Mouse (Mus musculus): ENCODE data around the gene Epha7.

DNA sequence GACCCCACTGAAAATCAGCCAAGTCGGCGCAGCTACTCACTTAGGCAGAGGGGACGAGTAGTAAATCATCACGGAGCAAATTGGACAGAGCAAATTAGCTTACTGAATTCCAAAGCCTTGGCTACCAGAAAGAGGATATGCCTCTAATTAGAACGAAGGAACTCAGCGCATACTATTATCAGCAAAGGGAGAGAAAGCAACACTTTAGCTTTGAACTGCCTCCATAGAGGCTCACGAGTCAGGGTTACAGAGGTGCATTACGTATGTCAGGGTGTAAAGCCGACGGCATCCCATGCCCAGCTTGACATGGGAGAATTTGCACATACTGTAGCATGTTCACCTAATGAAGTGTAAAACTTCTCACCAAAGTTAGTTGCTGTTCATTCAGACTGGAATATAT, 121.9 kb downstream of the Epha7 start:
- TF ChIP-seq CTCF (IDR thresholded peaks at IDR 0.05; ENCODE audit: low read depth) (no peak), EP300 (IDR thresholded peaks at IDR 0.05; ENCODE audit: low read depth) (no peak)

Measured in liver, embryonic 14.5 days (tissue).